Mouse (Mus musculus): ENCODE measurements around the gene Scaf4.

Gene Scaf4

DNA sequence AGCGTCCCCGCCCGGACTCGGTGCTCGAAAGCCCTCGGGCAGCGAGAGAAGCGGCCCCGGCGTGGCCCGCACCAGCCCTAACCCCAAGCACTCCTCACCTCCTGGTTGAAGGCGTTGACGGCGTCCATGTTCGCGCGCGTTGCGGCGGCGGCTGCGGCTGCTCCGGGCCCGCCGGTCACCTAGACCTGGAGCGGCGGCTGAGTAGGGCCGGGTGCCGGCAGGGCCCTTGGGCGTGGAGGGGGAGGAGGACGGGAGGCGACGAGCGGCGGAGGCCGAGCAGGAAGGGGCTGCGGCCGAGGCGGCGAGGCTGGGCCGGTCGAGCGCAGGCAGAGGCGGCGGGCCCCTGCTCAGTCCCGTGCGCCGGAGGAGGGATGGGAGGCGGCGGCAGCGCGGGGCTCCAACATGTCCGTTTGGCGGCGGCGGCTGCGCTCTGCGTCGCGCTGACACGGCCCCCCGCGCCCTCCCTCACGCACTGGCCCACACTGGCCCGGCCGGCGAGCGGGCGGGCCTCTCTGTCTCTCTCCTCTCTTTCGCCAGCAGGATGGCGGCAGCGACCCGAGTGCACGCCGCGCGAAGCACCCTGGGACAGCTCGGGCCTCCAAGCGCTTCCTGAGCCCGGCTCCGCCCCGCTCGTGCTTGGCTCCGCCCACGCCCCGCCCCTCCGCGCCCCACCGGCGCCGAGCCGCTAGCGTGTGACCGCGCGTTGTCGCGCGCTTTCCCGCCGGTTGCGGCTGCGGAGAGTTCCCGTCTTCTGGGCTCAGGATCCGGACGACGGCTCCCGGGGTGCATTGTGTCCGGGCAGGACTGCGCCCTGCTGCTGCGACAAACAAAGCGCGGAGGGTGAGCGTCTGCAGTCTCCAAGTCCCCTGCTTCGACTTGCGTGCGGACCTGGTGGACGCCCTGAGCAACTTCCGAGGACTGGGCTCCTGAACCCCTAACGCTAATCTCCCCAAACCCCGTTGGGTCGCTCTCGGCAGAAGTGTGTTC is at the start of gene Scaf4:
Gene Scaf4, minus strand, starts transcription at position 599 of the 987 bp plus-strand sequence.
- DNase-seq, result peak; percentile 98

DNA sequence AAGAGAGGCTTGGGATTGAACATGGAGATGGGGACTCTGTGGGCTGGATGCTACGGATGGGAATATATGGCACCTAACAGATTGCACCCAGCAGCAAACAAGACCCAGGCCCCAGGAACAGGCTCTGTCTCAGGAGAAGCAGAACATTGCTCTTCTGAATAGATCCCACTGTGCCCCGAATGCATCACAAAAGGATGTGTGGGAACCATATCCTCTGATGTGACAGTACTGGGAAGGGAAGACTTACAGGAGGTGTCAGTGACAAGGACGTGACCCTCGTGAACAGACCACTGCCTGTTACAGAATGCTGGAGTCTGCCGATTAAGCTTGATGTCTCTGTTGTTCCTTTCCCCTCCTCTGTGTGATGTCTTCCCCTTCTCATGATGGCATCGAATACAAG is 48.2 kb upstream of the Scaf4 start:
- DNase-seq, result no peak

DNA sequence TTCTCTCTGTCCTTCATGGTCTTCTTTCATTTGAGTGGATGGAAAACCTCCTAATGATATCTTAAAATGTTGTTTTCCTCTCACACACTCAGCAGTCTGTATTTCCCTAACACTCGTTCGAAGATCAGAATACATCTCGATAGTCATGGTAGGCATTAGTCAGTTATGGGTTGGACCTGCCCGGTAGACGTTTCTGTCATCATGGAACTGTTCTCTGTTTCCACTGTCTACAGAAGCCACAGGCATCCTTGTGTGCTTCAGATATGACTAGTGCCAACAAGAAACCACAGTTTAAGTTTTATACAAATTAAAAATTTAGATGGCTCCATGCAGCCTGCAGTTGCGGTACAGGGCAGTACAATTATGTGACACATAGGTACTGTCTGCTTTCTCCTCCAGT is 46.7 kb upstream of the Scaf4 start:
- no peak for DNase-seq

DNA sequence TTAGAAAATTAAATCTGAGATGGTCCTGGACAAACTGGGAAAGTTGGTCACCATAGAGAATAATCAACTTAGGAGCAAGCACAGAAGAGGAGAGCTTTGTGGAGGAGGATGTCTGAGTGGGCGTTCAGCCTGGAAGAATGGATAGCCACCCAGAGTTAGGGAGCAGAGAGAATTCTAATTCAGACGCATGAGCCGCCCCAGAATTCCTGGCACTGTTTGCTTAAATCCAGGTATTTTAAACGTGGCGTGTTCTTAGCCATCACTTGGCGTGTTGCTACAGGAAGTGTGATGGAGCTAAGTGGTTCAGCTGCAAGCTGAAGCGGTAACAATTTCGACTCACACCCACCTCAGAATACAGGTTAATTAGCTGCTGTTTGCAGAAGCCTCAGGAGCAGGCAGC is 45.2 kb upstream of the Scaf4 start:
- DNase-seq, result no peak

DNA sequence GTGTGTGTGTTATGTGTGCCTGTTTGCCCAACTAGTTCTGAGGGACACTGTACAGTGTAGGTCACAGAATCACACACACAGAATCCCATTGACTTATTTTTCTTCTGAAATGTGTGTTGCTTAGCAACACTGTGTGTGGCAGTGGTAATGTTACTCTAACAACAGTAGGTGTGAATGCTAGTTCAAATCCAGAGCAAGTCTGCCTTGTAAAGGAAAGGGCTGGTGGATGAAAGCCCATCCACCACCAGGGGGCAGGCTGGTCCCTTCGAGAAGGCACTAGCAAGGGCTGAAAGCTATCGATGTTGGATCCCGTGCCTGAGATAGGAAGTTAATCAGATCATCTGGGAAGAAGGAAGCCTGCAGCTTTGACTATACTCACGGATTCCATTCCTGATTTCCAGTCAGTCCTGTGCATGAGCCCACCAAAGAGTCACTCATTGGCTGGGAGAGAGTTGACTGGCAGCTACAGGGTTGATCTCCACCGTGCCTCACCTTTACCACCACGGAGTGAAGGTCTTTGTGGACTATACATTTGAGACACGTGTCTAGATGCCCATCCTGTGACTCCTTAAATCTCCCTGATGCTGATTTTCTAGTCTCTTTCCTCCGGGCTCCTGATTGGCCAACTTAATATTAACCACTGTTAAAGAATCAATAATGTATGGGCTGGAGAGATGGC is 38.7 kb upstream of the Scaf4 start:
- peak; percentile 84 for DNase-seq

DNA sequence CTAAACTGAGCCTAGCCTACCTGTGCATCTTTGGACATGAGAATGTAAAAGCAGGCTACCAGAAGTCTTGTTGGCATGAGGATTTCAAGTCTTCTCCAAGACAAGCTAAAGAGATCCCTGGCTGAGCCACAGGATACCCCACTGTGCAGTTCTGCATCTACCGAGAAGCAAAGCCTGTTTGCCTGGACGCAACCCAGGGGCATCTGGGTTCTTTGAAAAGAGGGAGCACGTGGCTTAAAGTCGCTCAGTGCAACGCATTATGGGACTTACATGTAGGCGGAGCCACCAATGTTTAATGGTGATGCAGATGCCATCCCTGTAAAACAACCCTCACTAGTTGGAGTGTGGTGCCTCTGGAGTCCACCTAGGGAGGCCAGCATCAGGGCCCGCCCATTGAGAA is 35.0 kb upstream of the Scaf4 start:
- no peak for DNase-seq

GRCm38 (mm10) chr16:90318372-90318926 is 34.1 kb upstream of the Scaf4 start:
- no peak for DNase-seq

GRCm38 (mm10) chr16:90317777-90318176 is 33.5 kb upstream of the Scaf4 start:
- DNase-seq, result no peak

DNA sequence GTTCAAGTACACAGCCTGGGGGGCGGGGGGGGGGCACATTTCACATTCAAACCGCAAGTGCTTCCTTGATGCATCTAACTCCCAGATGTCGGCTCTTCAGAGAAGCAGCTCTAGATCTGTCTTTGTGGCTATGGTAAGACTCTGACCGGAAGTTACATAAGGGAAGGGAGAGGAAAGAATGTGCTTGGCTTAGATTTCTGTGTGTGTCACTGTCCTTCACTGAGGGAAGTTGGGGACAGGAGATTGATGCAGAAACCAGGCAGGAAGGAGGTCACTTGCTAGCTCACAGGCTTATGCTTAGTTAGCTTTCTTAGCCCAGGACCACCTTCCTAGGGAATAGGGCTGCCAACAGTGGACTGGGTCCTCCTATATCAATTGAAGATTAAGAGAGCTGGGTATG is 31.6 kb upstream of the Scaf4 start:
- no peak for DNase-seq

DNA sequence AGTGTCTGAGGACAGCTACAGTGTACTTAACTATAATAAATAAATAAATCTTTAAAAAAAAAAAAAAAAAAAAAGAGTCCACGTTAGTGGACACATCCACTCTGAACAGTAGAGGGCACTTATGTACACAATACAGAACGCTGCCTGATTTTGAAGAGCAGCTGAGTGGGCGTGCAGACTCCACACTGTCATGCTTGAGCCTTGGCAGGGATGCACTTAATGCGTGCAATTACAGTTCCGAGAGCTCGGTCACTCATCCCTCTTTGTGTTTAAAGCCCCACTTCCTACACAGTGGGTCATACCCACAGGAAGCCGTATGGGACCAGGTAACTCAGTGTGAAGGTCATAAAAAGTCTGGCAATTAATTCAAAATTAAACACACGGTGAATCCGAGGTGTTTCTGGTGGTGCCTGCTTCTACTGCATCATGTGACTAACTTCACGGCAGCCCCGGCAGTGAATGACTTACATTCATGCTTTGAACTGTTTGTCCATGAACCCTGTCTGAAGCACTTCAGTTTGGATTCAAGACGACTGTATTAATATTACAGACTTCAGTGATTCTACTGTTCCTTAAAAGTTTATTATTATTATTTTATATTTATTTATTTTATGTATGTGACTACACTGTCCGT is 28.3 kb upstream of the Scaf4 start:
- DNase-seq, result peak; percentile 17

DNA sequence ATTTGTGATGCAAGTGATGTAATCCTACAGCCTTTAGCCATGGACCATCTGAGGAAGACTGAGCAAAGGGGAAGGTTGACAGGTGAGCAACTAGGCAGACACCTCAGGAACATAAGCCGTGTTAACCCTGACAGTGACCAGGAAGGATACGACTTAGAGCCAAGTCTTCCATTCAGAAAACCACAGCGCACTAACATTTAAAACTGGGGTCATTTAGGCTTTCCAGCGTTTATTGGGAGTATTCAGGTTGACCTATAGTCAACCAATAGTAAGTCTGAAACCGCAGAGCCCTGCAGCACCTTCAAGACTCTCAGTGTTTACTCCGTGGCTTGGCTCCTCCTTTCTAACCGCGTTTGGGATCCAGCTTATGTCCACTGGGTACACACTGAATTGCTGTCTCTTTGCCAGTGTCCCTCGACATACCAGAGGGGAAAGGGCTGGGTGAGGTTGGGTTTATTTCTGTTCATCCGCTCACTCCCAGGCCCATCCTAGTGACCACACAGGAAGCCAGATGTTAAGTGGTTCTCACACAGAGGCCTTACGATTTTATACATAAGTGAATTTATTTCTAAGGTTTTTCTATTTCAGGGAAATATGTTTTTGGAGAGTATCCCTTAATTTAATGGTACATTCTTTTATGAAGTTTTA is 26.3 kb upstream of the Scaf4 start:
- no peak for DNase-seq

- no peak for DNase-seq
Measured at GRCm38 (mm10) chr16:90309784-90310183, 25.5 kb upstream of the Scaf4 start.

GRCm38 (mm10) chr16:90303988-90304299 is 19.6 kb upstream of the Scaf4 start:
- no peak for DNase-seq

DNA sequence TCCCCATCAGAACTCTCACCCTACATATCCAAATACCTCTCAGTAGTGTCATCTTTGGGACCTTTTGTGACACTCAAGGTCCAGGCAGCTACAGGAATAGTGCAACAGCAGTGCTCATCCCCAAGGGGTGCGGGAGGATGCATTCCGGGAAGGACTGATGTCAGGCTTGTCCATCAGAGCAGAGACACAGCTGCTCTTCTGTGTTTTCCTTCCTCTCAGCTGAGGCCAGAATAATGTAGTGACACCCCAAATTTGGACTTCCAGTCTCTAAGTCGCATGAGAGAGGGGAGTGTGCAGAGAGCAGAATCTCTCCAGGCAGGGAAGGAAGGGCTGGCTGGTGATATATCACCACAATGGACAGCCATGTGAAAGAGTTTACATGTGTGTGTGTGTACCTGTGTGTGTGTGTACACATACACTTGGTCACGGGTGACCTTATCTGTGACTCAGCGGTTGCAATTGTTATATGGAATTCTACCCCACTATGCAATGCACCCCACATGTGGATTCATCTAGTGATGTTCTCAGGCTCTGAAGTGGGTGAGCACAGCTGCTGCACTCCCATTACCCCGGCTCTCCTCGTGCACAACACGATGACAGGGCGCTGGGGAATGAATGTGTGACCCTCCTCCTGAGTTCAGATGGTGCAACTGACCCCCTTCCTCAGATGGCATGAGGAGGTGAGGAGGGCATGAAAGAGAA is 19.1 kb upstream of the Scaf4 start:
- DNase-seq, result no peak

GRCm38 (mm10) chr16:90301706-90302105 is 17.4 kb upstream of the Scaf4 start:
- no peak for DNase-seq

DNA sequence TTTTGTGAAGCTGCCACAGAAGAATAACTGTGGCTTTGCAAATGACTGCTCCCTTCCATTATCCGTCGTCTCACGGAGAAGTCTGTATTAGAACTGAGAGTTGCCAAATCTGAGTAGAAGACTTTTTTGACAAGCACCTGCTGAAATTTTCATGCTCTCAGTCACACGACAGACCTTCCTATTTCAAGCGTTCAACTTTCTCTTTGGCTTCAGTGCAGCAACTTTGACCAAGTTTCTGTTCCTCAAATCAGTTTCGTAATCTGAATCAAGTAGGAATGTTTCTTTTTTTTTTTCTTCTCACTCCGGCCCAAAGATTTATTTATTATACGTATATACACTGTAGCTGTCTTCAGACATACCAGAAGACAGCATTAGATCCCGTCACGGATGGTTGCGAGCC is 16.6 kb upstream of the Scaf4 start:
- no peak for DNase-seq

- no peak for DNase-seq
Measured at GRCm38 (mm10) chr16:90299591-90299990, 15.3 kb upstream of the Scaf4 start.

GRCm38 (mm10) chr16:90298426-90299300 is 14.4 kb upstream of the Scaf4 start:
- DNase-seq, result no peak

DNA sequence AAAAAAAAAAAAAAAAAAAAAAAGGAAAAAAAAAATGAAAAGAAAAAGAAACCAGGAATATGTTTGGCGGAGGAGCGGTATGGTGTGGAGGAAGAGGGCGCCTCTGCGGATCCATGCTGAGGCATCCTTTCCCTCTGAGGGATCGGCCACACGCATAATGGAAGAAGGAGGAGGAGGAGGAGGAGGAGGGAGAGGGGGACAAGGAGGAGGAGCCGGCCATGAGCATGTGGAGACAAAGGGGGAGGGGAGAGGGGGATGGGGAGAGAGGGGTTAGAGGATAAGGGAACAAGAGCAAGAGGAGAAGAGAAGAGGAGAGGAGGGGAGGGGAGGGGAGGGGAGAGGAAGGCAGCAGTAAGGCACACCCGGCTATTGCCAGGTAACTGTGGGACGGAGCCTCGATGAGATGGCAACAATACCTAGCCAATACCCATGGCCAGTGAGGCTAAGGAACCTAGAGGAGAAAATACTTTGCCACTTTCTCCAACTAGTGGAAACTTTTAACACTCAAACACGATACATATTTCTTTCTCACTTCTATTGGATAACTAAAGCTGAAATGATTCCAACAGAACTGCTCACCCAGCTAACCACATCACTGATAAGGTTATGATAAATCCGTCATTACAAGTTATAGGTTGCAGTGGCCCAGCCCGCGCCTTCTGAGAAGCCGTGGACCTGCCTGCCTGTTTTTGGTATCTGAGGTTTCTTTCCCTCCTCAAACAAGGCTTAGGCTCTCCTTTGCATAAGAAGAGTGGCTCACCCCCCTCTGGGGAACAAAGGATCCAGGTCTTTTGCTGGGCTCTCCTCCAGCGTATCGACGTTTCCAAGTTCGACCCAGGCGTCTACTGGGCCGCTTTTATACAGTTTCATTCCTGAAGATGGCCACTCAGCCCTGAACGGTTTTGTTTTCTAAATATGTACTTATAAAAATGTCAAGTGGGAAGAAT is 13.4 kb upstream of the Scaf4 start:
- DNase-seq, result no peak

DNA sequence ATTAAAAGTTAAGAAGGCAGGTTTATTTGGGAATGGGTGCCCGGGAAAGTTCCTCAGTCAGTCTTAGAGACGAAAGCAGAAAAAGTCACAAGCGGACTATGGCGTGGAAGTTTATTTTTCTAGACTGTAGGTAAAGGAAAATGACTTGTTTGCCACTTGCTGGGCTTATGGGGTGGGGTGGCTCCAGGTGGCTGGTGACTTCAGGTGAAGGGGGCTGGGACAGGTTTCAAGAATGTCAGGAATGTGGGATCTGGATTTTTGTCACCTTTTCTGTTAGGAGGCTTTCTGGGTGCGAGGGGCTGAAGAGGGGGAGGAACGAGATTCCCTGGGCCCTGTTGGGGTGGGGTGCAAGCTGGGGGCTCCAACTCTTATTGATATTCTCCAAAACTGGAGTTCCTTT is 7.4 kb upstream of the Scaf4 start:
- DNase-seq, result no peak

Data from kidney, postnatal 14 days (tissue).